Mouse (Mus musculus) forebrain, embryonic 11.5 days (tissue): ENCODE measurements at regions not wholly inside any gene's neighbourhood (a gene's known extent, or its start where the extent isn't known, plus 50 kb on each side); places are given as distances from the start of the nearest gene placed in this dataset.
"Not testable (repeated sequence)": the region's sequence is repeated elsewhere in the genome, so short reads cannot be mapped to it uniquely, and the experiment has no call there.

ENCODE experiments used
- ATAC-seq: fragments of 200-750 bp; cut with Nextera tagmentation; replicated peaks from 2 replicates; pipeline ENCODE4 v1.8.0; 2017; ENCODE audit warnings: moderate TSS enrichment; ENCODE audit not compliant: low FRiP score
- DNase-seq: peaks from one replicate; pipeline ENCODE4 v3.0.0-alpha.2; 2017; ENCODE audit warnings: low spot score
- H3K27ac ChIP-seq: fragments of 300-500 bp; sonication (generic); 2 replicates; pipeline ENCODE4 v1.5.1; 2014; ENCODE audit warnings: low read depth, low read length
- H3K27me3 ChIP-seq: fragments of 300-500 bp; sonication (generic); 2 replicates; pipeline ENCODE4 v1.6.1; 2014; ENCODE audit warnings: mild to moderate bottlenecking, low read length, mixed read lengths; ENCODE audit not compliant: control insufficient read depth, insufficient read depth
- H3K36me3 ChIP-seq: fragments of 300-500 bp; sonication (generic); 2 replicates; pipeline ENCODE4 v1.6.1; 2014; ENCODE audit warnings: mild to moderate bottlenecking, low read length, moderate library complexity, mixed read lengths; ENCODE audit not compliant: control insufficient read depth, insufficient read depth
- H3K4me1 ChIP-seq: fragments of 300-500 bp; sonication (generic); replicated peaks from 2 replicates; pipeline ENCODE4 v1.6.1; 2014; ENCODE audit warnings: low read length, mixed read lengths; ENCODE audit not compliant: control insufficient read depth, insufficient read depth
- H3K4me2 ChIP-seq: fragments of 300-500 bp; sonication (generic); 2 replicates; pipeline ENCODE4 v1.6.1; 2014; ENCODE audit warnings: low read depth, mild to moderate bottlenecking, low read length, moderate library complexity, mixed read lengths; ENCODE audit not compliant: severe bottlenecking
- H3K4me3 ChIP-seq: fragments of 300-500 bp; sonication (generic); 2 replicates; pipeline ENCODE4 v1.5.1; 2014; ENCODE audit warnings: low read depth, low read length
- H3K9ac ChIP-seq: fragments of 300-500 bp; sonication (generic); 2 replicates; pipeline ENCODE4 v1.6.1; 2014; ENCODE audit warnings: low read length
- H3K9me3 ChIP-seq: fragments of 300-500 bp; sonication (generic); 2 replicates; pipeline ENCODE4 v1.6.1; 2016; ENCODE audit warnings: low read length, mixed read lengths; ENCODE audit not compliant: control insufficient read depth
- WGBS: fragments of 180-500 bp; shearing (Covaris S2); extraction: QIAGEN DNeasy Blood & Tissue Kit; methylation state at CpG from one replicate; pipeline ENCODE4 v1.1.7; 2014; 5-methylcytosine and 5-hydroxymethylcytosine counted together

- H3K4me2 ChIP-seq, result no peak overlapping the region
- no peak overlapping the region for H3K27ac ChIP-seq
- H3K9me3 ChIP-seq, result no peaks in the 10 kb centered on the region
- H3K9ac ChIP-seq, result no peak overlapping the region
- ATAC-seq (no peak), DNase-seq (no peak)
- H3K36me3 ChIP-seq, result no peaks in the 10 kb centered on the region
- no peaks in the 10 kb centered on the region for H3K4me1 ChIP-seq
- no peaks in the 10 kb centered on the region for H3K27me3 ChIP-seq
- H3K4me3 ChIP-seq, result no peak overlapping the region
- WGBS, result 95% methylated on average over 5 of the region's 5 CpGs
Observed at GRCm38 (mm10) chr10:104946372-104946771, 627.9 kb downstream of the Tmtc2 start.

DNA sequence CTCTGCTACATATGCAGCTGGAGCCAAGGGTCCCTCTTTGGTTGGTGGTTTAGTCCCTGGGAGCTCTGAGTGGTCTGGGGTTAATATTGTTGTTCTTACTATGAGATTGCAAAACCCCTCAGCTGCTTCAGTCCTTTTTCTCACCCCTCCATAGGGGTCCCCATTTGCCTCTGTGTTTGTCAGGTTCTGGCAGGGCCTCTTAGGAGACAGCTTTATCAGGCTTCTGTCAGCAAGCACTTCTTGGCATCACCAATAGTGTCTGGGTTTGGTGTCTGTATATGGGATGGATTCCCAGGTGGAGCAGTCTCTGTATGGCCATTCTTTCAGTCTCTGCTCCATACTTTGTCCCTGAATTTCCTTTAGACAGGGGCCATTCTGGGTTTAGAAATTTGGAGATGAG is 625.4 kb downstream of the Tmtc2 start:
- not testable (repeated sequence) for H3K4me2 ChIP-seq, ATAC-seq, H3K9ac ChIP-seq, H3K27me3 ChIP-seq, H3K27ac ChIP-seq, H3K36me3 ChIP-seq, H3K4me3 ChIP-seq, DNase-seq, H3K9me3 ChIP-seq, H3K4me1 ChIP-seq

DNA sequence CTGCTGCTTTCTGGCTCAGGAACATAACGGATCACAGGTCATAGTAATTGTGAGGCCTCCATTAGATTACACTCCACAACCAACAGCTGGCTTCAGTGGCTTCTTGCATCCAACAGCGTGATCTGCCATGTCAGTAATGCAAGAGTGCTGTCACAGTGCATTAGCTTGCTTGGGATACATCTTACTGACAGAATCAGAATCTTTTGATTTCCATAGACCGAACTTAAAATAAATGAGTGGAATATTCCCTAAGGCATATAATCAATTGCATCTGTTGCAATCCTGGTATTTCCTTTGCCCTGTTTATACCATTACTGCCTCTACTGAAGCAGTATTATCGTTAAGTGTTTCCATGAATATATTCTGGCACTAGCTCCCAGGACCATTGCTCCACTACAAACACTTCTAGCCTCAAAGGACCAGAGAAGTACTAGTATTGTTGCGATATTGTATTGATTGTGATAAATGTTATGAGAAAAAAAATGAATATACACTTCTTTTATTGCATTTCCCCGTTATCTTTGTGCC is 605.8 kb downstream of the Tmtc2 start:
- H3K27me3 ChIP-seq, result no peaks in the 10 kb centered on the region
- 91% methylated on average over 6 of the region's 6 CpGs for WGBS
- DNase-seq, result no peak
- no peak overlapping the region for H3K4me3 ChIP-seq
- H3K27ac ChIP-seq, result no peak overlapping the region
- H3K4me1 ChIP-seq, result no peaks in the 10 kb centered on the region
- no peak for ATAC-seq
- H3K9me3 ChIP-seq, result no peaks in the 10 kb centered on the region
- H3K36me3 ChIP-seq, result no peaks in the 10 kb centered on the region
- no peak overlapping the region for H3K9ac ChIP-seq
- no peak overlapping the region for H3K4me2 ChIP-seq
